Mouse (Mus musculus) skeletal muscle tissue, adult 2 months (tissue): Measurements from ENCODE around the gene Gm8439.

ENCODE experiments used
- DNase-seq: peaks from one replicate; pipeline ENCODE4 v3.0.0-alpha.2; 2012; ENCODE audit warnings: low read depth, low spot score

Gm8439 gene

DNA sequence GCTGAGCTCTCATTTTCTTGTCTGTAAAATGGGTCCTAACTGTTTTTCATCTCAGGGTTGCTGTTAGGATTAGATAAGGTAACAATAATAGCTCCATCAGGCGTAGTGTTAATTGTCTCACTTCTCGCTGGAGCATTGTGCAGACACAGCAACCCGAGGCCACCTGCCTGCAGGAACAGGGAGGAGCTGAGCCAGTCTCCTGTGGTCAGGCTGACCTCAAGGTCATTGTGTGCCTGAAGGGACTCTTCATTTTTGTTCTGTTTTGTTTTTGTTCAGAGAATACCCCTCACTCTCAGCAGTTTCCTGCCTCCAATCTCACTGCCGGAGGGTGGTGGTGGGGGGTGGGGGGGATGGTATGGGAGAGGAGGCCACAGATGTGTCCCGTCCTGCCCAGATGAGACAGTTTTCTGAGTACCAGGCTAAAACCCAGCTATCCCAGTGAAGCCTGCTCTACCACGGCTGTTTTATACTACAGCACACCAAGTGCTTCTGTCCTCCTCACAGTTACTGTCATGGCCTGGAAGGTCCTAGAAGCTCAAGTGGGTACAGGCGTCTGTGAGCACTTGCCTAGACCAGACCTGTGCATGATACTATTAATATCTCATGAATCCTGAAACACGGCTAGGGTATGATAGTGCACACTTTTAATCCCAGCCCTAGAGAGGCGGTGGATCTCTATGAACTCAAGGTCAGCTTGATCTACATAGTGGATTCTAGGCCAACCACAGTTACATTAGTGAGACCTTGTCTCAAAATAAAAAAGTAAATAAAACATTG, 23.9 kb downstream of the Gm8439 start:
- peak; percentile 54 for DNase-seq

DNA sequence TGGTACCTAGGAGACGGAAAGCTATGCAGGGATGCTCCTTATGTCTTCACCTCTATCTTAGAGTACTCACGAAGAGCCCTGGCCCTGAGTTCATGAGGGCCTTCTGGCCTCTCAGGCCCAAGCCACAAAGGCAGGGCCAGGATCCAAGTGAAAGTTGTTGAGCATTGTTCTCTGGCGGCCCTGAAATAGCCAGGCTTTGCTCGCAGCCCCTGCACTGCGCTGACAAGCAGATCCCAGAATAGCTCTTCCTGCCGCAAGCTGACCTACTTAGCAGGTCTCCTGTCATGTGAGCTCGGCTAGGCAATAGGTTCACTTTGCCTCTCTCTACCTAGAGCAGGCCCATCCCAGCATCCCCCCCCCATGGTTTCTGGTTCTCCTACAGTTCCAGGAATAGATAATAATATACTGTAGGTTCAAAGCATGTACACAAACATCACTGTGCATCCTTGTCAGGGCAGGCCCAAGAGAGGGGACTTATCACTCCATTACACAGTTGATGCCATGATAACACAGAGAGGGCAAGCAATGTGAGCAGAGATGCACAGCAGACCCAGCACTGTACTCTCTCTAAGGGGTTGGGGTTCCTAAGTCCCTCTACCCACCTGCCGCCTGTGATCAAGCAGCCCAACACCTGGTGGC, 25.3 kb downstream of the Gm8439 start:
- peak; percentile 85 for DNase-seq

DNA sequence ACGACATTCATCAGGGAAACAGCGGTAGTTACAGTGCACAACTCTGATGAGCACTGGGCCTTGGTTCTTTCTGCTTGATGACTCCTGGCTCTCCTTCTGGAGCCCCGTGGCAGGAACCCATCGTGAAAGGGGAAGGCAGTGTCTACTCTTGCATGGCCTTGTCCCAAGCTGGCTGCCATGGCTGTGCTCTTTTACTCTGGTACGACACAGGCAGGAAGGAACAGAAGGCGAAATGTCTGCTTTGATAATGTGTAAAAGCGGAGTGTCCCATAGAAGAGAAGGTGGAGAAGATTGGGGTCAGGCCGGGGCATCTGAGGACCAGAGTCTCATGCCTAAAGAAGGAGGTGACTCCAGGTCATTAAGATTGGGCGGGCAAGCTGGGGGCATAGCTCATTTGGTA, 26.1 kb downstream of the Gm8439 start:
- peak; percentile 18 for DNase-seq

DNA sequence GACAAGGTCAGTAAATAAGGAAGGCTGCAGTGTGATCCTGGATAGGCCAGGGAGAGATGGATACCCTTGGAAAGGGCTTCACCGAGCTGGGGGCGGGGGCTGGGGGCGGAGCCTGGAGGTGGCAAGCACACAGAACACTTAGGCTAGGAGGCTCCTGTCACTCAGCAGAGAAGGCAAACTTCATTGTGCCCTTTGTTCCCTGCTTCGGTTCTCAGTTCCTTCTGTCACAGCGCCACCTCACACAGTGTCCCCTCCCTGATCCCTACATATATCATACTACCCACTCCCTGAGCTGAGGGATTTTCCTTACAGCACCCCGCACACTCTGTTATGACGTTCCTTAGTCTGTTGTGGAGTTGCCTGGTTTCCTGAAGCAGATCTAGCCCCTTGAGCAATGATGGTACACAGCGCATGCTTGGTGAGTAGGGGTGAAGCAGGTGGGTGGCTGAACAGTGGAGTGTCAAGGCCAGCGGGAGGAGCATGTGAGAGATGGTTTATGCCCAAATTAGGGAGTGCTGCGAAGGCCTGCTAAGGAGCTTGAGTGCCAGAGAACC, 27.1 kb downstream of the Gm8439 start:
- DNase-seq, result peak; percentile 58

DNA sequence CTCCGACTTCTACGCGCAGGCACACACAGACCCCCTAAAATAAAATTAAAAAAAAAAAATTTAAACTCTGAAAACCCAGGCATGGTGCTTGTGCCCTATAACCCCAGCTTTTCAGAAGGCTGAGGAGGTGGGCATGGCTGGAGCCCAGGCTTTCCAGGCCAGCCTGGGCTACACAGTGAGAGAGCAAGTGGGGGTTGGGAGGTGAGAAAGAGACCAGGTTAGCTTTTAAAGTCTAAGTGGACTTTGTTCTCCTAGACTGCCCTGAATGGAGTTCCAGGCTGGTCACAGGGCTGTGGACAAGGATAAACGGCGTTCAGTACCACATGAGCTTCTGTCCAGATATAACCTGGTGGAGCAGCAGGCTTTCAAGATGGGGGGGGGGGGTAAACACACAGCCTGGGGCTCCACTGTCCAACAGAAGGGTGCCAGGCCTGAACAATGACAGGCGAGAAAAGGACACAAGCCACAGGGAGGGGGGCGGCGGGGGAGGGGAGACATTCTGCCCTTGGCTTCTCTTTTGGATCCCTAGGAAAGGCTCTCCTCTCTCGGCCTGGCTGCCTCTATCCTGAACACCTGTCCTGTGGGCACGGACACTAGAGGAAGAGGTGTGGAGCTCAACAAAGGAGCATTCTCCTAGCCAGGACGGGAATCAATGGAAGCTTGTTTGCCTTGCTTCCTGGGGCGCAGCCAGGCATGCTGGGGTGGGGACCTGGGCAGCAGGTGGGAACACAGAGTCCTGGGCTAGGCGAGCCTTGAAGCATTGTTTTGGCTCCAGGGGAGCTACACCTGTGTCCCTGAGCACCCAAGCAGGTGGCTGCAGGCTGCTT, 27.9 kb downstream of the Gm8439 start:
- DNase-seq, result no peak

DNA sequence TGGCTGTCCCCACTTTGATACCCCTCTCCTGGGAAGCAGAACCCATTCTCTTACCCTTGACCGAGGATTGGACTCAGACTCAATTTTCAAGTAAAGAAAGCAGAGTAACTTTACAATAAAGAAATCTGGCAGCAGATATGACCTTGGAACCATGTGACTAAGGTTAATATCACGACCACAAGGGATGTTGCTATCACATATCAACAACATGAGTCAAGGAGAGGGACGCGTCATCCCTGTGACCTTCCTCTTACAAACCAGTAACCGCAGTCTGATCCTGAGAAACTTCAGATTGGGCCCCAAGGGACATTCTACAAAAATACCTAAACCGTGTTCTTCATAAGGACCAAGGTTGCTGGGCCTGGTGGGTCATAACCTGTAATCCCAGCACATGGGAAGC, 39.2 kb downstream of the Gm8439 start:
- no peak for DNase-seq

DNA sequence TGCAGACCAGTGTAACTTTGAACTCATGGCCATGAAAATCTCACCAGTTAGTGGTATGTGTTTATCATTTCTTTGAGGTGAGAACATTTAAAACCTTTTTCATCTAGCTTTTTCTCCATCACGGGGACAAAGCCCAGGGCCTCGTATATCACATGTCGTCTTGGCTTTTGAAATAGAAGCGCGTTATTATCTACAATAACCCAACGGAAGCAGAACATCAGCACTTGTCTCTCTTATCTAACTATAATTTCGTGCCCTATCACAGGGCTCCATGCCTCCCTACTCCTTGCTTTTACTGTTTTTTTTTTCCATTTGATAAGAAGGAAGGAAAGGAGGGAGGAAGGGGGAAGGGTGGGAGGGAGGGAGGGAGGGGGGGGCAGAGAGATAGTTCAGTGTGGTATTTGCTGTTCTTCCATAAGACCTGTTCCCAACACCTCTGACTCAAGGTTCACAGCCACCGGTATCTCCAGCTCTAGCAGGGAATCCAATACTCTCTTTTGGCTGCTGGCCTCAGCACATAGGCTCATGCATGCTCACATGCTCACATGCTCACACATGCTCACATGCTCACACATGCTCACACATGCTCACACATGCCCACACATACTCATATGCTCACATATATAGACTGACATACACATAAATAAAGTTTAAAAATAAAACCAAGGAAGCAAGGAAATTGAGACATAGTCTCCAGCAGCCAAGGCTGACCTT, 41.8 kb downstream of the Gm8439 start:
- no peak for DNase-seq

DNA sequence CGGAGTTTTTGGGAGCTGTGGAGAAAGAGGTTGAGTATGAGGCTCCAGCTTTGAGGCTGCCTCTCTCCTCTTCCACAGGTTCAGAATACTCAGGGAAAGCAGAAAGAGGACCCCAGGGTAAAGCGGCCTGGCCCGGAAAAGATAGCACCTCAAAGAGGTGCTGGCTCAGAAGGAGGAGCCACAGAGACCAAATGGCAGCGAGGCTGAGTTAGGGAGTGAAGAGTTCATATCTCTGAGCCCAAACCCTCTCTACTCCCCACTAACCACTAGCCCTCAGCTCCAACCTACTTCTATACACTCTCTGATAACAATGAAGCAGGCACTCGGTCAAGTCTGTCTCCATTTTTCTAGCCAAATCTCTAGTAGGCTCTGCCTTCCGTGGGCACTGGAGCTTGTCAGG, 43.3 kb downstream of the Gm8439 start:
- no peak for DNase-seq

DNA sequence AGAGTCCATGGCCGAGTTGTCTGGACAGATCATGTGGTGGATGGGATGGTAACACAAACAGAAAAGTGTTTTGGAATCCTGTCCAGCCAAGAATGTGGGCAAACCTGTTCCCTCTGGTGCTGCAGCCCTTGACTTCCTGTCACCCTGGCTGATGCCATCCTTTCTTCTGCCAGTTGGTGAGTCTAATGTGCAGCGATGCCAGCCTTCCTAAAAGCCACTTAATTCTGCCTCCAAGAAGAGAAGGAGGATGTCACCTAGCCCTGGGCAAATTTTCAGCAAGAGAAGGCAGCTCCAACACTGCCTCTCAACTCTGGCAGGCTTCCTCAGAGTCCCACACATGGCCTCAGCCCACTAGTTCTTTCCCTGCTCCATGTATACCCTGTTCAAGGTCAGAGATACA, 46.8 kb downstream of the Gm8439 start:
- no peak for DNase-seq

DNA sequence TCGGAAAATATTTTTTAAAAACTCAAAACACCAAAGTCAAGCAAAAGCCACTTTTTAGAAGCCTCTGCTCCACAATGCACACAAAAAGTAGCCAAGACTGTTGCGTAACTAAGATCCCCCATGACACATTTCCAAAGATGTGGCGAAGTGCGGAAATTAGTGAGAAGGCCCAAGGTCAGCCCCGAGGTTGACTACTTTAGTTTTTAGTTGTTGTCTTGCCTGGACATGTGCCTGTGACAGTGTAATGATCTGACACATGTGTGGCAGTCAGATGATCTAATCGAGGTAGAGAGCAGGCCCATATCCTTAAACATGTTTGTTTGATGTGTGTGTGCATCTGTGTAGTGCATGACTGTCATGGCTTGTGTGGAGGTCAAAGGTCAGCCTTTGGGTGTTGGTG, 53.4 kb downstream of the Gm8439 start:
- DNase-seq, result no peak

DNA sequence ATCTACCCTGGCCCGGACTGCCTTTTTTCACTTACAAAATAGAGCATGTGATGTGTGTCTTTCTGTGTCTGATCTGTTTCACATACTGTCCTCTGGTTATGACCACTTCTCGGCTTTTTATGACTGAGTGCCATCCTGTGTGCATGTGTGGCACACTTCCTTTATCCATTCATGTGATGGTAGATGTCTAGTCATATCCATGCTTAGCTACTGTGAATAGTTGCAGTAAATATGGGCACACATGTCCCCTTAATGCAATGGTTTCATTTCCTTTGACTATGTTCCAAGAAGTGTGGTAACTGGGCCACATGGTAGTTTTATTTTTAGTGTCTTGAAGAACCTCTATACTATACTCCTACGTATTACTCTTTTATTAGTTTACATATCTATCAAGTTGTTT, 55.4 kb downstream of the Gm8439 start:
- no peak for DNase-seq

DNA sequence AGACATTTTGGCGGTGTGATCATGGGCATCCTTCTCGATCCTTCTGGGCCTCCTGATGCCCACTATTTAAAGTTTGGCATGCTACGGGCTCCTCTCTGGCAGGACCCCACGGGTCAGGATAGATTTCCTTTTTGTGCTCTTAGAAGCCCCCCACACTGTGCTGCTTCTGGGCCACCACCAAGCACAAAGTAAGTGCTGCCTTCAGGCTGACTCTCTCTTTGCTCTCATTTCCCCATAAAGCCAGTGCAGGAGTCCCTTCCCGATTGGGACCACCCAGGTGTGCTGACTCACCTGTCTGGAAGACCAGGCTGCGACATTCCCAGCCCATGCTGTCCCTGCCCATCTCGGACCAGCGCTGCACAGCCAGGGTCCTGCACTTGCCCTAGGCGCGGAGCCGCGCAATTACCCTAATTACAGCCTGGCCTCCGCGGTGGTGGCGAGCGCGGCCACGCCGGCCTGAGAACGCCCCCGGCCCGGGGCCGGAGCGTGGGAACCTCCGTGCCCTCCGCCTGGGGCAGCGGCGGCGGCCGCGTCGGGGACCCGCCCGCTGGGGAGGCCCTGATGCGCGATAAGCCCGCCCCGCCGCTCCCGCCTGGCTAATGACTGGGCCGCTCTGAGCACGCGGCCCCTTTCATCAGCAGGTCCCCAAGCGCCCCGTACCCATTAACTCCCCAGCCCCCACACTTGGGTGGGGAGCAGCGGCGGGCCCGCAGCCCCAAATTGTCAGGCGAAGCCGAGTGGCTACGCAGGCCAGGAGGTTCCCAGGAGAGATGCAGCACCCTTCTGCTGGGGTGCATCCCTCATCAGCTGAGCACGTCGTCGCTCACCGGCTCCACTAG, 61.0 kb downstream of the Gm8439 start:
- no peak for DNase-seq

DNA sequence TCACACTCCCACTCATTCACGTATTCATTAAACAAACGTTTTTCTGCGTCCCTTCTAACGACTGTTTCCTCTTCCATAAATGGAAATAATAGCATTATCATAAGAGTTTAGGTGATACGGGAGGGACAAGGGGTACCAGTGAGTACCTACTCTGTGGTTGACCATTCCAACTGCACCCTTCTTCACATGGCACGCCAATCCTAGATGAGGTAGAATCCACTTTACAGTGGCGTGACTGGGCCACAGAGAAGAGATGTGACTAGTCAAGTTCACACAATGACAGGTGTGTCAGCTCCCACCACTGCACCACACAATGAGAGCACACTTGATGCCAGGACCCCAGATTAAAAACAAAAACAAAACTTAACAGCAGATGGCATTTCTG, 61.7 kb downstream of the Gm8439 start:
- DNase-seq, result no peak

DNA sequence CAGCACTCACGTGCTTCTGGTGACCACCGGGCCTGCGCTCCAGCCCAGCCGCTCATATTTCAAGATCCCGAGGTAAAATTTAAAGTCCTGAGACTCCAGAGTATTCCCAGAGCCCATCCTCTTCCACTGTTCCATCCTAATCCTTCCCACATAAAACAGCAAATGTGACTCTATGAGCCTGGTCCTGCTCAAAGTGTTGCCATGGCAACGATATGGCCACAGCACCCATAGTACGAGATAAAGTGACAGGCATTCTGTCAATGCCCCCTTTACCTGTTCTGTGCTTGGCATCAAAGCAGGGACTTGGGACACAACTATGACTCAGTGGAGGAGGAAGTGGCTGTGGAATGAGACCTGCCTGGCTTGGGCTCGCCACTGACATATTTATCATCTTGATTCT, 67.4 kb downstream of the Gm8439 start:
- no peak for DNase-seq
